Mouse (Mus musculus): ENCODE measurements at regions not wholly inside any gene's neighbourhood (a gene's known extent, or its start where the extent isn't known, plus 50 kb on each side); places are given as distances from the start of the nearest gene placed in this dataset.

DNA sequence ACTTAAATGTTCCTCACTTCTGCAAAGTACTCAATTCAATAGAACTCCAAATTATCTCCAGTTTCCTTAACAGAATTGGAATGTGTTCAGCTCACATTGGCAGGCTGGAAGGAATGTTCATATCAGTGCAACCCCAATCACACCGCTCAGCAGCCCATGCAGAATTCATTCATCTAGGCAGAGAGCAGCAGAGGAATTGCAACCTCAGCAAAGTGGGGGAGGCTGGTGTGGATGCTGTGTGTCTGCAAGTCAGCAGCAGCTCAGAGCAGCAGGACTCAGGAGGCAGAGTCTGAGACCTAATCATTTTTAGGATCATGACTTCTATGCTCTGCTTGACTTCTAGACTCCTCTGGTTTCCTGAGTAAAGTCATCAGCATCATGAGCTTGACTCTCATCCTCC, 100.7 kb upstream of the Chrna7 start:
- DNase-seq: no peak

DNA sequence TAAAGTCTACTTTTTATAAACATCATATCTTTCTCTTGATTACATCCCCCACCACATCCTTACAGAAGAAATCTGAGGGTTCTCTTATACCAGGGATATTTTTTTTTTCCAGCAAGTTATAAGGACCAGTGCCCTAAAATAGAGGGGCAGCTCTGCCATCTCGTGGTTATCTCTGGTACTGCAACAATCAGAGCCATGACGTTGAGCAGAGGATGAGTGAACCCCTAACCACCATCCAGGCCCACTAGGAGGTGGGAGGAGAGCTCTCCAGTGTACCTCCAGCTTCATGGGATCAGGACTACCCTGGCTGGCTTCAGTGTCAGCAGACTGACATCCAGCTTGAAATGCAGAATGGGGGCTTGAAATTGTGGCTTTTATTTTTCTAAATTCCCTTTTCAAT, 107.2 kb upstream of the Chrna7 start:
- DNase-seq: peak; percentile 72 to 76

DNA sequence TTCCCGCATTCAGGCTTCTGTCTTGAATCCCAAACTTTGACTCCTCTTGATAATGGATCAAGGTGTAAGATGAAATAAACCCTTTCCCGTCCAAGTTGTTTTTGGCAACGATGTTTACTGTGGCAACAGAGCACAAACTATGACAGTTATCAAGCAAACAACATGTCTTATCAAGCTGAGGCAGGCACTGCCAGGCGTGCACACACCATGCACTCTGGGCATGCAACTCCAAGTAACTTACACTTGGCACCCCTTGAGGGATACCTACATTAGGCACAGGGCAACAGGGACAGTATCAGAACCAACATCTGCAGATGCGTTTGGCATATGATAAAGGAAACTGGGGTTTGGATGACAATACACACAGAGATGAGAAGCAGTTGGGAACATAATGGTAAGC, 108.8 kb upstream of the Chrna7 start:
- DNase-seq: no peak

DNA sequence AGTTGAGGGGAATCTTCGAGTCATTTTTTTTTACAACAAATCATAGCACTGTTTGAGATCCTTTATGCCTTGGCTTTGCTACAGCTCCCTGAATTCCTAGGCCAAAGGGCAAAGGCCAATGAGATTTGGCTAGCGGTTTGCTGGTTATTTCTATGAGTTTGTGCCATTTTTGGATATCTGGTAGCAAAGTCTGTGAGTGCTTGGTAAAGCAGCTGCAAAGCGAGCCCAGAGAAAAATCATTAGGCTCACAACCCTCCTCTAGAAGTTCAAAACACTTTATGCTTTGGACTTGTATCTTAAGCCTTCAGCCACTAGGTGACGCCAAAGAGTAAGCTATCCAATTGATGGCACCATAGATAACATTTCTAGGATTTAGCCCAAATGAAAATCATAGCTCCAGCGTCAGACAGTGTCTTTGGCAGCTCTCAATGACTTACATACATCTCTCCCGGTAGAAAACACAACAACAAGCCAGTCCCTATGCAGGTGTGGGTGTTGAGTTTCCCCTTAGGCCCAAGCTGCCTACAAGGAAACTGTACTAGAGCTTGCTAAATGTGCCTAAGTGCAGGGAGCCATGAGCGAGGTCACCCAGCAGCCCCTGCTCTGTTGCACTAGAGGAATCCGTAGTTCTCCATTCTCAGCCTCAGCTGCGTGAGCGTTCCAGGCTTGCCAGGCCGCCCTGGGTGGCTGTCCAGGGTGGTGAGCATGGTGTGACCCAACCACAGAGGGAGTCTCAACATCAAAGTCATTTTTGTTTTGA, 109.8 kb upstream of the Chrna7 start:
- peak; percentile 27 to 33 for DNase-seq

DNA sequence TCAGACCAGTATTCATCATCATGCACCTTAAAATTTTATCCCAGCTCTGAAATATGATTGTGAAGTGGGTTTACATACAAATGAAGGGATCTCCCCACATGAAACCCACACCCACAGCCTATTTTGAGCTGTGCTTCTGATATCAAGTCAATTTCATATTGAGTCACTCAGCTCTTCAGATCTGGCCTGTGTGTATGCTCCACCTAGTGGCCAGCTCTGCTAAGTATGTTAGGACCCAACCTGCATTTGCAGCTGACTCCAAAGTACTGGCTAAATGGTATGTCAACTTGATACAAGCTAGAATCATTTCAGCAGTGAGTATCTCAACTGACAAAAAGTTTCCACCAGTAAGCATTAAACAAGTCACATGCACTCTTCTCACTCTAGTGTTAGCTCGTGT, 109.4 kb upstream of the Otud7a start:
- DNase-seq: peak; percentile 35 to 43

DNA sequence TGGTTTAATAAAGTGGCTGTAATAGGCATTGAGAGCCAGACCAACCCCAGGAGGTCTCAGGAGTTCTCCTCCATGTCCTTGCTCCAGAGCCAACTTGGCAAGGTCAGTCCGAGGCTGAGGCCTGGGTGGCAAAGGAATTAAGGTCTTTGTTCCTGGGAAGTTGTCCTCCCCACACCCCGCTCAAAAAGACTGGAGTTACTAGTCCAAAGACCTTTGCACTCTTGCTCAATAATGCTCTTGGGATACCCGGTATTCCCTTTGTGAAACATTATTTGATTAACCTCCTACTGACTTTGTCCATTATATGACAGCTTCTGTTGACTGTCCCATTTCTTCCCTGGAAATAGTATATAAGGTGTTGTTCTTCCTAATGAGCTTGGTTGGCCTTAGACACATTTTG, 108.5 kb upstream of the Otud7a start:
- DNase-seq: no peak

DNA sequence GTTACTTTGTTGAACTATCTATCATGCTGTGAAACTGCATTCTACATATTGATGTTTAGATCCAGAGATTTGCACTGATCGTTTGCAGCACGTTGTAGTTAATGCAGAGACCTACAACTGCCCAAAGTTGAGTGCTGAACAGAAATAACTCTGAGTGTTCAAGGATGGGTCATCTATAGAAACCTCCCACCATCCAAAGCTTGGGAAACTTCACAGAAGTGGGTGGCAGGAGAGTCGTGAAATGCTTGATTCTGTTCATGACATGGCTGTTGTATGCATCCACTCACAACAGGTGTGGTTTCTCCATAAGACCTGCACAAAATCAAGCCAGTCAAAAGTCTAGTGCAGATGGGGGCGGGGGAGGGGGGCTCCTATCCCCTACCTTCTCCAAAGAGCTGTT, 102.8 kb upstream of the Otud7a start:
- no peak for DNase-seq

DNA sequence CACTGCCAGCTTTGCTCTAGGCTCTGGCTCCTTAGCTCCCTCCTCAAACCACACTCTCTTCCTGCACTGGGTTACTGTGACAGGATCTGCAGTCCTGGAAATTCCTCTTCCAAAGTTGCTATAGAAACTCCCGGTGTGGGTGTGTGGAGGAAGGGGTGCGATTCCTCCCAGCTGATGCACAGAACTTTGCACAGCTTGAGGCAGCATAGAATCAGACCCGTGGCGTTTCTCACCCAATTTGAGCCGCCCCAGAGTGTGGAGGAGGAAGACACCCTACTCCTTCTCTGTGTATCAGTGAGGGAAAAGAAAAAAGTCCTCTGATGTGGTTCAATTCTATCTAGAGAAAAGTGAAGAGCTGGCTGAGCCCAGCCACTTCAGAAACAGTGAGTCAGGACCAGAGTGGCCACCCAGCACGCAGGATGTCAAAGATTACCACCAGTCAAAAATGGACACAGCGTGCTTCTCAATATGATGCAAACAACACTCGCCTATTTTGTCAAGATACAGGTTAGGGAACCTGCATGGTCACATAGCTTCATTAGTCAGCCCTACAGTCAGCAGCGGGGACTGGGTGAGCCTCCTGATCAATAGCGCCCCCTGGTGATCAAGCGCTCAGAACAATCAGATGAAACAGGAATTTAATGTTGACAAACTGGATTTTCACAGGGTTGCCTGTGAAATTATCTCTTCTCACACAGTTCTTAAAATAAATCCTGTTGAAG, 98.7 kb upstream of the Otud7a start:
- DNase-seq: peak; percentile 65 to 66

DNA sequence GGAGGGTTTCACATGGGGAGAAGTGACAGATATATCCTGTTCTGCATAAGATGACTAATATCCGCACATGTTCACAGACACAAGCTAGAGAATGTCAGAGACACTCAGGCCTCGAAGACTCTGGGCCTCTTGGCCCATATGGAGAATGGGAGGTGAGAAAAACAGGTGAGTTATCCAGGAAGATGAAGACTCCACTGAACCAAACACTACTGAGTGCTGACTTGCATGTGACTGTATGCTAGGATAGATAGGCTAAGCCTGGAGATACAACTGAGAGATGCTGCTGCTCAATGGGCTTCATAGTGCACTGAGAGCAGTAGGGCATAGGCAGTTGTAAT, 98.2 kb upstream of the Otud7a start:
- no peak for DNase-seq
